Mouse (Mus musculus) left cerebral cortex, postnatal 14 days (tissue): Measurements from ENCODE around the gene Dysf. TPM values are rescaled to one million over a fixed set of nuclear protein-coding genes. Genes with fewer than 3 reads are reported as not detected.

Source experiments
- DNase-seq, 2 experiments: peaks; one replicate each; pipeline ENCODE4 v3.0.0; 2021 to 2022; ENCODE audit warnings: low spot score in 2 of 2, mixed read lengths in 1 of 2
- intact Hi-C: fragments of 180-260 bp; cut with DNase I; formaldehyde crosslinking; loops from one replicate; pipeline ENCODE4 v1.15.1; 2025
- total RNA-seq, 2 experiments: library from RNA; stranded (reverse); gene quantifications; 2 replicates each; pipeline ENCODE4 v1.2.3; 2021

Dysf gene
- total RNA-seq, 2 experiments from 2014 or later = 4.6 to 6.4 TPM

- intact Hi-C loops = no loop called here
- DNase-seq = no peak
Observed at GRCm38 (mm10) chr6:84211473-84211872, 203.1 kb downstream of the Dysf start.

GRCm38 (mm10) chr6:84213101-84213500, 204.7 kb downstream of the Dysf start:
- intact Hi-C loops = no loop called here
- no peak for DNase-seq

- DNase-seq = no peak
- intact Hi-C loops = no loop called here
Observed at GRCm38 (mm10) chr6:84217216-84217933, 209.0 kb downstream of the Dysf start.

- no peak for DNase-seq
- intact Hi-C loops = no loop called here
Observed at GRCm38 (mm10) chr6:84219119-84219518, 210.7 kb downstream of the Dysf start.

- DNase-seq = no peak
- intact Hi-C loops = no loop called here
Observed at GRCm38 (mm10) chr6:84224861-84225260, 216.5 kb downstream of the Dysf start.

- intact Hi-C loops = no loop called here
Observed at GRCm38 (mm10) chr6:84225587-84225986, 217.2 kb downstream of the Dysf start.

GRCm38 (mm10) chr6:84228196-84228595, 219.8 kb downstream of the Dysf start:
- intact Hi-C loops = no loop called here
- no peak for DNase-seq

More at GRCm38 (mm10) chr6:84225587-84225986, 217.2 kb downstream of the Dysf start:
- peak; percentile 48 to 74 for DNase-seq

- intact Hi-C loops = no loop called here
Observed at GRCm38 (mm10) chr6:84228786-84229185, 220.4 kb downstream of the Dysf start.

GRCm38 (mm10) chr6:84229739-84230138, 221.3 kb downstream of the Dysf start:
- intact Hi-C loops = loop anchor here (10.0 kb wide), 1 partner anchor 235 kb away; no protein-coding TSS in a partner anchor
- no peak for DNase-seq

More at GRCm38 (mm10) chr6:84228786-84229185, 220.4 kb downstream of the Dysf start:
- DNase-seq = no peak

- no peak for DNase-seq
- intact Hi-C loops = loop anchor here (10.0 kb wide), 1 partner anchor 234 kb away; no protein-coding TSS in a partner anchor
Observed at GRCm38 (mm10) chr6:84231108-84231507, 222.7 kb downstream of the Dysf start.

- intact Hi-C loops = loop anchor here (10.0 kb wide), 1 partner anchor 233 kb away; no protein-coding TSS in a partner anchor
- peak; percentile 48 to 71 for DNase-seq
Observed at GRCm38 (mm10) chr6:84232063-84232760, 223.8 kb downstream of the Dysf start.

GRCm38 (mm10) chr6:84233783-84234182, 225.4 kb downstream of the Dysf start:
- intact Hi-C loops = loop anchor here (10.0 kb wide), 1 partner anchor 231 kb away; no protein-coding TSS in a partner anchor
- no peak for DNase-seq

GRCm38 (mm10) chr6:84235365-84235764, 227.0 kb downstream of the Dysf start:
- intact Hi-C loops = loop anchor here (10.0 kb wide), 1 partner anchor 229 kb away; no protein-coding TSS in a partner anchor
- no peak for DNase-seq

GRCm38 (mm10) chr6:84243385-84243784, 235.0 kb downstream of the Dysf start:
- intact Hi-C loops = no loop called here
- DNase-seq = no peak

GRCm38 (mm10) chr6:84246101-84246760, 237.8 kb downstream of the Dysf start:
- intact Hi-C loops = no loop called here
- DNase-seq = no peak

- intact Hi-C loops = no loop called here
- no peak for DNase-seq
Observed at GRCm38 (mm10) chr6:84246979-84247378, 238.6 kb downstream of the Dysf start.
